Mouse (Mus musculus) frontal cortex, postnatal 14 days (tissue): ENCODE measurements around the gene Ntrk3.

Experiments used
- DNase-seq, 2 experiments: peaks; one replicate each; pipeline ENCODE4 v3.0.0; 2022; ENCODE audit warnings: low spot score in 2 of 2

Ntrk3 gene

DNA sequence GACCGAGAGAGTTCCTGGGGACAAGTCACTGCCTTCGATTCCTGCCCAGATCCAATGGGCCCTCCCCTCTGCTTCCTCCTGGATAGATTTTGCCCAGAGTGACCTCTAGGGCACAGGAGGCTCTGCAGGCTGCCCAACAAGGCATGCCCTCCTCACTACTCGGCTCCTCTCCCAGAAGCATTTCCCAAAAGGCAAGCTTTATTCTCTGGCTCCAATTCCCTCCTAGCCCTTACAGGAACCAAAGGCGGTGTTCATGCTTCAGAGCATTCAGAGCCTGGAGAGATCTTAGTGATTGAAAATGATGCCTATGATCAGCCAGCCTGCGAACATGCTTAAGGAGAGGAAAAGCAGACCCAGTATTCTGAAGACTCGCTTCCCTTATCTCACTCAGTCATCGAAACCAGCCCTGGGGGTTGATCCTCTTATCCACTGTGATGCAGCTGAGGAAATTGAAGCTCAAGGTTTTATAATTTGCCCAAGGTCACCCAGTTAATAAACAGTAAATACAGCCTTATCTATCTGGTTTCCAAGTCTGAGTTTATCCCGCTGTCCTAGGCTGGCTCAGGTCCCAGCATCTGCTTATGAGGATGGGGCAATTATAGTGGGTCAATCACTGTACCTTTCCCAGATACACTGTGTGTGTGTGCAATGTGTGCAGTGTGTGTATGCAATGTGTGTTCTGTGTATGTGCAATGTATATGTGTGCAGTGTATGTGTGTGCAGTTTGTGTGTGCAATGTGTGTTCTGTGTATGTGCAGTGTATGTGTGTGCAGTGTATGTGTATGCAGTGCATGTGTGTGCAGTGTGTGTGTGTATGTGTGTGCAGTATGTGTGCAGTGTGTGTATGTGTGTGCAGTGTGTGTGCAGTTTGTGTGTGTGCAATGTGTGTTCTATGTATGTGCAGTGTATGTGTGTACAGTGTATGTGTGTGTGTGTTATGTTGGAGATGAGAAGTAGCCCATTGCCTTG is 376.2 kb downstream of the Ntrk3 start:
- DNase-seq = no peak

DNA sequence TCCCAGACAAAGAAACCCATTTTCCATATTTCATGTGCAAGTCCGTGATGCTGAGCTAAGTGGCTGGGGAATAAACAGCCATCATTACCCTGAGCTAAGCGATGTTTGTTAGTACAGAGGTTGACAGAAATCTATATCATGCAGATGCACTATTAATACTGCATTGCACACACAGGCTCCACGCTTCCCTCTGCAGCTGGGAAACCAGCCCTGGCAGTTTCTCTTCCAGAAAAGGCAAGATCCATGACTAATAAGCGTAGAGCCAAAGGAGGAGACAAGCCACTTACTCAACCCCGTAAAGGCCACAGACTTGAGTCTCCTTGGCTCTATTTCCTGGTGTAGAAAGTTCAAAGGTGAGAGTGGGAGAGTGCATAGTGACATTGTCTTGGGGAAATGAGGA is 390.3 kb downstream of the Ntrk3 start:
- no peak for DNase-seq

DNA sequence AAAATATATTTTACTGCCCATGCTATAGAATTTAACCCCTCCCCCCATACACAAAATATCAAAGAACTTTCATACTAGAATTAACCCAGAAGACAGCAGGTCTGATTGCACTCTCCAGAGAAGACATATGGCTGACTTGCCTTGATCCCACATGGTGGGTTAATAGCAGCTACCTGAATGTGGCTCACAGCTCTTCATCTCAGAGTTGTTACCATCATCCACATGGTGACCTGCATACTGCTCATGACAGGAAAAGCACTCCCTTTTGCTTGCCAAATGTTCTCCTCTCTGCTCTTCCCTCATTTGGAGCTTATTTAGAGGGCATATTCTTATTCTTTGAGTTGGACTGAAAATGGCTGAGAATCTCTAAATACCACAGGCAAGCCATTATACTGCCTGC is 404.4 kb downstream of the Ntrk3 start:
- no peak for DNase-seq

DNA sequence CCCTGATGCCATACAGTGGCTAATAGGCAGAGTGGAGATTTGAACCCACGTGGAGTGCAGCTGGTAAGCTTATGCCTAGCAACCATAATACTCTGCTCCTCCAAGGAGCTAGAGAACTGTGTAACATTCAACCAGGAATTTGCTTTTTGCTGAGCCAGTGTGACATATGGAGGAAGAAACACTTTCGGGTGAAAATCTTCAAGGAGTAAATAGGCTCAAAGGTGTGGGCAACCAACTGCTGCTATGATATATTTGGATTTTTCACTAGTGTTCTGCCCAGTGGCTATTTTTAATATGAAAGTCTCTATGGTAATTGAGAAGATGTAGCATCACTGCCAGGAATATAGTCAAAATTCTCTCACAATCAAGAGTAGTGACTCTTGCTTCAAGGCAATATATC is 409.5 kb downstream of the Ntrk3 start:
- DNase-seq = no peak

DNA sequence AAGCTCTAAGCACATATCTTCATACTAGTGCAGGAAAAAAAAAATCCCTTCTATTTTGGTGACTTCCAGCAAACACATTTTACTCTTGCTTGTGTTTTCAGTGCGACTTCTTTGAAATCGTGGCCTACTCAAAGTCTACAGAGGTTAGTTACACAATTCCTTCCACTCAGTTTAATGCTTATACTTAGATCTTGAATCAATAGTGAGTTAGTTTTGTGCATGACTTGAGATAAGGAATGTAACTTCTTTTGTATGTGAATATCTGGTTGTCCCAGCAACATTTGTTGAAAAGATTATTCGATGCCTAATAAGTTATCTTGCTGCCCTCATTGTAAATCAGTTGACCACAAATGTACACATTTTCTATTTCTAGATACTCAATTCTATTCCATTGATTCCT is 411.6 kb downstream of the Ntrk3 start:
- no peak for DNase-seq

DNA sequence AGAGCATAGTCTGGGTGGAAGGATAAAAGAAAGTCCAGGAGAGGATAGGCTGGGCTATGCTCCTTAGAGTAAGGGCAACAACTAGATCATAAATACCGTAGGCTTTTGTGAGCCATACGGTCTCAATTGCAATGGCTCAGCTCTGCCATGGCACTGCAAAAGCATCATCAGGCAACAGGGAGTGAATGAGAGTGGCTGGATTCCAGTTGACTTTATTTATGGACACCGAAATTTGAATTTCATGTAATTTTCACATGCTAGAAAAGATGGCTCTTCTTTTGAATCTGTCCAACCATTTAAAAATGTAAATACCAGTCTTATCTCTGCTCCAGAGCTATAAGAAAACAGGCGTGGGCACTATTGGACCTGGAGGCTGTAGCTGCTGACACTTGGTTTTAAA is 419.2 kb downstream of the Ntrk3 start:
- DNase-seq = no peak

DNA sequence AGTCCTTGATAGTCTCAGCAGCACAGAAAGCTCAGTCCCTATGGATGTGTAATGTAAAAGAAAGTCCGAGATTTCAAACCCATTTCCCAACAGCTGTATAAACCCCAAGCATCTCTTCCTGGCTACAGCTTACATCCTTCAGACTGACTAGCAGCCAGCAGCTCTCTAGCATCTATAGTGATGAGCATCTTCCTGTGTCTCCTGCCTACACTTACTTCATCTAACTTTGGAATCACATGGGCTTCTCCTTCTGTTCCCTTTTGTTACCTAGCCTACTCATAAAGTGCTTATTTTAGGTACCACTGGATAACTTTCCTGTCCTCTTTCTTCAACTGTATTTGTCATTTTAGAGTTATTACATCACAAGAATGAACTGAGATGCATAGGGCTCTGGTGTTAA is 432.0 kb downstream of the Ntrk3 start:
- no peak for DNase-seq

DNA sequence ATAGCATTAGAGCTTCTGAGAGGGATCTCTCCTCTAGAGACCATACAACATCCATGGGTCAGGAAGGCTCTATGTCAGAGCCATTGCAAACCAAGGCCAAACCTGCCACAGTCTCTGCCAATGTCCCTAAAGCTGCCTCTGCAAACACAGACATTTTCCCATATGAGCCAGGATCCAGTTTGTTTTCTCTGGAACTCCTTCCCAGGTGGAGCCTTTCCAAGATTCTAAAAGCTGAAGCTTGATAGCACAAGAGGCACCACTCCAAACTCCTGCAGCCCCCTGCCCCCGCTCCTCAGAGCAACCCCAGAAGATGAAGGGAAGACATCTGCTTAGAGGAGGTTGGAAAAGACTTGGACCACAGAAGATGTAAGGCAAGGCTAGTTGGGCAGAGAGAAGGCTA is 432.8 kb downstream of the Ntrk3 start:
- no peak for DNase-seq

DNA sequence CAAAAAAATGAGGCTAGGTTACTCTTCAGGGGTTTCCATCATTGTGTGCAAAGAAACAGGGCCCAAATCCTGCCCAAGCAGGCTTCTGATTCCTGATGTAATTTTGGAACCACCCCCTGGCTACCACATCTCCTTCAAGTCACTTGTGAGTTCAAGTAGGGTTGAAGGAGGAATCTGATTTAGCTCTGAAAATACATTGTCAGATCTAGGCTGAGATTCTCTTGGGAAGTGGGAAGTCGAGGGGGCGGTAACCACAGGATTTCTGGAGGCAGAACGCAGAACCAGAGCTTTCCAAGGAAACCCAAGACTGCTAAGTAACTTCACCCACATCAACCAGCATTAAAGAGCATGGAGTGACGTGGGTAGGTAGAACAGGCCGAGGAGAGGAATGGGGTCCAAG is 440.5 kb downstream of the Ntrk3 start:
- peak; percentile 22 to 54 for DNase-seq

DNA sequence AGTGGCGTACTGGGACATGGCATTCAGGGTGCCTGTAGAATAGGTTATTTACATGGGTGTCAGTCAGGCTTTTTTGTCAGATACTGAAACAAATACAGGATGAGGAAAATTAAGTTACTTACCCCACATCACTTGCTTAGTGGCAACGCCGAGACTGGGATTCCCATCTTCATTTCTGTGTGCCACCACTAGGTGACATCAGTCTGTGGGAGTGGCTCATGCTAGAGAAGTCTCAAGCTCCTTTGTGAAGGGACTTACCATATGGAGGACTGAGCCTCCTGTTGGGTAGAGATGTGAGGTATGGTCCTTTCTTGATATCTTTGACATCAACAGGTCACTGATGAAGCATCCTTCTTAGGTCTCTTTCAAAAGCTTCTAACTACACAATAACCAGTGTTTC is 443.5 kb downstream of the Ntrk3 start:
- no peak for DNase-seq

DNA sequence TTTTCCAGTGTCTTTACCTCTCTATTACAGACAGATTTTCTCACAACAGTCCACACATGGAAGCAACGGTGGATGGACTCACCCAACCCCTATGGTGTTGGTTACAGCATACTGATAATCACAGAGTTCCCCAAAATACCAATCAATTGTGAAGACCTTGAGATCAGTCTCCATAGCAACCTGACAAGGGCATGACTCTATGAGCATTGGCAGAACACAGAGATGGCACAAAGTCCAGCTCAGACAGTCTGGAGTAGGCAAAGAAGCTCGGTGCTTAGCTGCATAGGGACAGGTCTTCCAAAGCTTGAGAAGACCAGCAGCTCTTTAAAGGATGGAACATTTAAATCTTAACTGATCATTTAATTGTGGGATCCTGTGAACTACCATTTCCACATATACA is 447.6 kb downstream of the Ntrk3 start:
- DNase-seq = no peak

DNA sequence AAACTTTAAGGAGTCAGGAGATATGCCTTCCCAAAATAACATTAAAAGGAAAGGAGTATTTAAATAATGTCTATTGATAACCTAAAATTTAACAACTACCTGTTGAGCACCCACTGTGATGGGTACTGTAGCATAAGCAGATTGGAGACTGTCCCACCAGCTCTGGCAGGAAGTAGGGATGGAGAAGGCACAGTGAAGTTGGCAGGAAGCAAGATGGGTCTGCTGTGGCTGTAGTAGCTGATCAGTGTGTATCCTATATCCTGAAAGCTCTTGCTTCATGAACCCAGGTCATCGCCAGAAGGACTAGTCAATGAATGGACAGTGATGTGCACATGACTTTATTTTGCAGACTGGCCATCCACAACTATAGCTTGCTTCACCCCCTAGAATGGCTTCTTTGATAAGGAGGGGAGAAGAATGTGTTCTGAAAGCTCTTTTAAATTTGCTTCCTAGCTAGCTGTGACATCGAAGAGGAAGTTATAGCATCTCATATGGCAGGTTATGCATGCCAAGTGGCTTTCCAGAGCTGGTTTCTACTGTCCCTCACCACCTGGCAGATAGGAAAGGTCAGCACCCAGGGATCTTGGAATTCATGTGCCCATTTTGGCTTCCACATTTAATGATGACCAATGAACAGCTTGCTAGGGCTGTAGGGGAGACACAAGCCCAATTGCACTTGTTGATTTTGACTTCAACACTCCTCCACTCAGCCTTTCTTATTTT is 451.1 kb downstream of the Ntrk3 start:
- no peak for DNase-seq

DNA sequence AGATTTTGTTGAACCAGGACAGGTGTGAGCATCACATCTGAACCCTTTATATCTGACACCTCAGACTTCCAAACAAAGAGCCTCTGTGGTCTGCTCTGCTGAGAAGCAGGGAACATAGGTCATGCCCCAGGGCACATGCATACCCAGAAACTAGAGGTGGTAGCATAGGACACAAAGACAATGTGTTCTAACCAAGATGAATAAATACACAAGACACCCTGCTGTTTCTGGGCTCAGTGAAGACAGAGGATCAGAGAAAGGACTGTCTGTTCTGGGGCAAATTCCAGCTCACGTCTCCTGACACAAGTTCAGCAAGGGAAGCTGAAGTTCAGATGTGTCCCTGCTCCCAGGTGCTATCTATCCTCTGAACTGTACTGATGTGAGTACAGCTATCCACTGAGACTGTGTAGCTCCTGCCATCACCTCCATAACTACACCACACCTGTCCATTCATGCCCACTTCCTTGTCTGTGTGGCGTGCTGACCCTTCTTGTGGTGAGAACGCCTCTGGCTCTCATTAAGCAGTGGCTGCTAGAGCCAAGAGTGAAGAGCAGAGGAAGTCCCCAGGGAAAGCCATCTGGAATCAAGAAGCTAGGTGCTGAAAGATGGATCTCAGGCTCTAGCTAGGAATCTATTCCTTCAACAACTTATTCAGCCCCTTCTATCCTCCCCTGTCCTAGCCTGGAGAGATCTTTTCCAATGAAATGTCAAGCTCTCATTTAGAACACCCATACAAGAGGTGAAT is 468.1 kb downstream of the Ntrk3 start:
- DNase-seq = no peak

DNA sequence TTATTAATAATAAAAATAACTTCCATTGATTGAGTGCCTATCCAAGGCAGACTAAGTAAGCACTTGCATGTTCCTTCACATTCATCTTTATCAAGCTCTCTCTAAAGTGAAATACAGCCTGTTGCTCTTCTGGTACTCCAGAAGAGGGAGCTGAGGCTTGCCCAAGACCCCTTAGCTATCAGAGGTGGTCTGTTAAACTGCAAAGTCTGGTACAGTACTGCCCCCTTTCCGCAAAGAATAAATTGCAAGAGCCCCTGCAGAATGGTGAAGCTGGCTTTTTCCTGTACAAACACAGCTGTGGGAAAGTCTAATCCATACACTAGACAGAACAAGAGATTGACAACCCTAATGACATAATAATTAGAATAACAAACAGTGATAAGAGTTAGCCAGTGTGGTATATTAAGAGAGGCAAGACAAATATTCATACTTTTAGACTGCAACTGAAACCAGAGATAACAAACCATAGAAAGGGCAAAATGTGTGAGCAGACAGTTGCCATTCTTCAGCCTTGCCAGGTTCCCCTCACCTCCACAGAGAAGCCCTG is 470.3 kb downstream of the Ntrk3 start:
- DNase-seq = peak in 1 of 2 experiments; percentile 24

DNA sequence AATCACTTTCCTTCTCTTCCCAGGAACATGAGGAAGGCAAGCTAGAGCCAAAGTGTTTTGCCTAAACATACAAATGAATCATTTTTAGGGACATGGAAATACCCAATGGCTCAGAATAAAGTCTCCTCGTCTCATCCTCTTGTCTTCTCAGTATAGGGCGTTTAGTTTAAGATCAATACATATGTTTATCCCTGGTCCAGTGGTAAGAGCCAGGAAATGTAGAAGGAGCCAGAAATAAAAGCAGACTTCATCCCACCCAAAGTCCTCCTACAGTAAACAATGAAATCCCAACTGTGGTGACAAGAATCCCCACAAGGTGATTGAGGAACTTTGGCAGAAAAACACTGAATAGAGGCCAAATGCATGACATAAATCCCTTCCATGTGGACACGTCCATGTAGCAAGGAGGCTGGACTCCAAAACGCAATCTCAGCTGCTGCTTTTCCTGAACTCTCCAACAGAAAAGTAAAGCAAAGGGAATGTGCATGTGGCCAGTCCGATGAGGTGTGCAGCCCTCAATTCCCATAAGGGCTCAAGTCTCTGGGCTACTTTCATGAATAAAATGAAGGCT is 473.3 kb downstream of the Ntrk3 start:
- no peak for DNase-seq

DNA sequence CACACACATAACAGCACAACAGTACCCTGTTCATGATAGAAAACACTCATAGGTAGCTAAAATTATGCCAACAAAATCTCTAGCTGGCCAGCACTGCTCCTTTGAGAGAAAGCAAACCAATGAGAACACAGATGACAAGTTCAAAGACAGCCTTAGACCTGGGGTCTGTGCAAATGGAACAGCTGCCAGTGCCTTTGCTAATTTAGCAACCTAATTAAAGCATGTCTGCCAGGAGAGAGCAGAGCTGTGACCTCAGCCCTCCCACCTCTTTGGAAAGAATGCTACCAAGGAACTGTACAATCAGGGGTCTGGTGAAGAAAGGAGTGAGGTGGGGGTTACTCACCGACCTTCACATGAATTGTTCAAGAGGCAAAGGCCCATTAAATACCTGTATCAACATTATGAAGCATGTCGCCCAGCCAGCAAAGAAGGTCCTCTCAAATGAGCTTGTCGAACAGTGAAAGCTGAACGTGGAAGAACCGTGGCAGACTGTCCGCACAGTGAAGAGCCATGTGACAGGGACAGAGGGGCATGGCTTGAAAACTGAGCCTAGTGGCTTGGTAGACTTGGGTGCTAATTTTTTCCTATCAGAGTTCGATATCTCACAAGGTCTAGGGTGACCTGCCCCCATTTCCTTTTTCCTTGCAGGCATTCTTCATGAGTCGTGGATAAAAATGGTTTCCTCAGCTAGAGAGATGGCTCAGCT is 476.2 kb downstream of the Ntrk3 start:
- no peak for DNase-seq

DNA sequence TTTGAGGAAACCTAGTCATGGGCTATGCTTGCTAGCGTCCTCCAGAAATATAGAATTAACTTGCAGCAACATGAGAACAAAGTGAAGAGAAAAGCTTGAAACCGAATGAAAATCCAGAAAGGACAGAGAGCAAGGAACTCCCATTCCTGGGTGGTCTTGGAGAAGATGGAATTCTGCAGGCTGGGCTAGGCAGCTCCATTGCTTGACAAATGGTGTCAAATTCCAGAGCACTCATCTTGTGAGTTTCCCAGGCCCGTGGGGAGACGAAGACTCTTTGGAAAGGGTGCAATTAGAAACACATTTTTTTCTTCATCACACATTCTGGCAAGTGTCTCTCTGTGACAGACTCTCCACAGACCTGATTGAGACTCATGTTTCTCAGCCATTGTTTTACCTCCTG is 479.7 kb downstream of the Ntrk3 start:
- DNase-seq = no peak

DNA sequence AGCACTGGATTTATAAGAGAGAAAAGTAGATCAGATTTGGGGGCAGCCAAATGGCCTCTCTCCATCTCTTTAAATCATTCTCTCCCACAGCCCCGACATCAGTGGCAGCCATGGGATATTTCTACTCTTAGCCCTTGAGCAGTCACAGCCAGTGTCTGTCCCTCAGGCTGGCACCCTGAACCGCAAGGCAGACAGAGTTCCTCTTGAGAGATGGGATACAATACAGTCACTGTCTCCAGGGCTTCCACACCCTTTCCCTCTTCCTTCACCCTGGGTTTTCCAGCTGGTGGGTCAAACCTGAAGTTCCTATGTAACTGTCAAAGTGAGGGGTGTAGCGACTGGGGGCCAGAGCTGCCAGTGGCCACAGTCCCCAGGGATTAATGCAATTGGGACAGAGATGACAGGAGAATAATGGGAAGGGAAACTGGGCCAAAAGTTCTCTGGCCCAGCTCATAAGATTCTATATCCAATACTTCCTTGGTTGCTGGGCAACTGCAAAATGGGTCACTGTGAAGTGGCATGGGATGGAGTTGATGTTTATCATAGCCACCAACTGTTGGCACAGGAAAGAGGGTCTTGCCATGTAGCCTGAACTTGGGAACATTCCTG is 483.9 kb downstream of the Ntrk3 start:
- DNase-seq = no peak

DNA sequence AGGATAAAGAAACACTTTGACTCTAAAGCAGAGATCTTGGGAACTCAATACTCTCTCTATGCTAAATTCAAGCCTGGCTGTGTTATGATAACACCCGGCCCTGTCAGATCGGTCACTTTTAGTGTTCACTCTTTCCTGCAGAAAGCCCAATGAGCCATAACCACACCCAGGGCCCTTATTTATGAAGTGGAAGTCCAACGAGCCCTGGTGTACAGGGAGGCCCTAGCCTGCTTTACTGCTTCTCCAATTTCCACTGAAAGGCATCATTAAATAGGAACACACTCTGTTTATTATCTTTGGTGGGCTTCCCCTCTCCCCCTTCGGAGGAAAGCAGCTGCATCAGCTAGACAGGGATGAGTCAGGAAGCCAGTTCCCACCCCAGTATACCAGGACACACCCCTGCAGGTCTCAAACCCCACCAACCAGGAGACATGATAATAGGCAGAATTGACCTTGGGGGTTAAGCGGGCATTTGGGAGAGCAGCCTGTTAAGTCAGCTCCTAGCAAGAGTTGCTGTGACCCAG is 489.6 kb downstream of the Ntrk3 start:
- DNase-seq = no peak

DNA sequence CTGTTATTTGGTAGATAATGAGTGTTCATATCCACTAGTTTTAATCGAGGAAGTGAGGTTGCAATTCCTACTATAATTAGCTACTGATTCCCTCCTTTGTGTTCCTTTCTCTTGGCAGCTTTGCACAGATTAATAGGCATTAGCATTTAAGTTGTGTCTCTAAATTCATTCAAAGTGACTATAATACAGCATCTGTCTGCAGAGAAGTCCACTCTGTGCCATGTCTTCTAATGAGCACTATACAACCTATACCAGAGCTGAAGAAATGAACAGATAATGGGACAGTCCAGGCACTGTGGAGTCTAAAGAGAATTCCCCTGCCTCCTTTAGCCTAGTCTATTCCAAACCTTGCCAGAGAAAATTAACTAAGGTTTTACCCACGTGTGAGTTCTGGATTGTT is 498.8 kb downstream of the Ntrk3 start:
- DNase-seq = no peak
